Mouse (Mus musculus): Measurements from ENCODE around the gene Ccdc9. TPM values are rescaled to one million over a fixed set of nuclear protein-coding genes. Genes with fewer than 3 reads are reported as not detected.

Gene Ccdc9
- total and polyA plus RNA-seq, 3 experiments = 63.6 to 97.1 TPM; not detected in 1

DNA sequence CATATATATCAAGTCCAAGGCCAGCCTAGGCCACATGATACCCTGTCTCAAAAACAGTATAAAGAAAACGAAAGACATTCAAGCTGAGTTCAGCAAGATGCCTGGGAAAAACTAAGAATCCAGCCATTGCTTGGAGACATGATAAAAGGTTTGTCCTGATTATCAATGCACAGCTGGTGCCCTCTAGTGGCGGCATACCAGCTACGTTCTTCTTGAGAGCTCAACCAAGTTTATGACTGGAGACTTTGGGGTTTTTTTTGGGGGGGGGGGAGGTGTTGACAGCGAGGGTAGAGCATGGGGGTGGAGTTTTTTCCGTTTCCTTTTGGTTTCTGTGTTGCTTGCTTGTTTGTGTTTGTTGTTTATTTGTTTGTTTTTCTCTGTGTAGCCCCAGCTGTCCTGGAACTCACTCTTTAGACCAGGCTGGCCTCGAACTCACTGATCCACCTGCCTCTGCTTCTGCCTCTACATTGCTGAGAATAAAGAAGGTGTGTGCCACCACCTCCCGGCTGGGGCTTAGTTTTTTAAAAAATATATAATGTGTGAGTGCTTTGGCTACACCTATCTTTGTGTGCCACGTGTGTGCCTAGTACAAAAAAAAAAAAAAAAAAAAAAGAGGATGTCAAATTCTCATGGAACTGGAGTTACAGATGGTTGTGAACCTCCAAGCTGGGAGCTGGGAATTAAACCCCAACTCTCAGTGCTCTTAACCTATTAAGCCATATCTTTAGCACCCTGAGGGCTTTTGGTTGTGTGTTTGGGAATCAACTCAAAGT, 23.4 kb downstream of the Ccdc9 start (continued):
- TF ChIP-seq ETS1 (IDR thresholded peaks at IDR 0.05; ENCODE audit: low read depth, low read length) = no peak
- no peak; the same call in 1 of the 2 replicates for TF ChIP-seq MAX (IDR thresholded peaks at IDR 0.05; ENCODE audit: low read length)
- peak; percentile 77 for TF ChIP-seq MXI1 (IDR thresholded peaks at IDR 0.05; ENCODE audit: low read depth, low read length)

DNA sequence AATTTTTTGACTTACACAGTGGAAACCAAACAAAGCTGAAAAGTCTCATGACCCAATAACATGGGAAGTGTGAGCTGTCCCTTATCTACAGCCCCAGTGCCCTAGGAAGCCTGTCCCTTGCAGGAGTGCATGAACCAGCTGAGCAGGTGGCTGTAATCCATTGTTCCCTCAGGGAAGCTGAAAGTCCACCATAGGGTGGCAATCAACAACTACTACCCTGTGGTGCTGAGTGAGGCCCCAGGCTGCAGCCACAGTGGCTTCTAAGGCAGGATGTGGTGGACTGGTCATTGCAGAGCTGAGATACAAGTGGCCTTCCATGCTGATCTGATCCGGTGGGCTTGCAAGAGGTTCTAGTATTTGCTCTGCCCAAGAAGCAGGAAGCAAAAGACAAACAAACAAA, 25.5 kb downstream of the Ccdc9 start:
- DNase-seq (ENCODE audit: low read depth, low spot score) = no peak
- H3K79me2 ChIP-seq (ENCODE audit: control insufficient read depth, insufficient read depth, low read length, poor library complexity) = no peaks in the 10 kb centered on the region
- peaks cover 0 to 7% of the 10 kb centered on the region in 2 experiments; a peak in 2 of 4 replicates for H3K36me3 ChIP-seq (ENCODE audit: control insufficient read depth in 1 of 2, insufficient read depth in 2 of 2, low read length in 2 of 2)
- H3K27me3 ChIP-seq (ENCODE audit: control insufficient read depth in 1 of 2, insufficient read depth in 2 of 2, low read length in 2 of 2) = peaks cover 0 to 2% of the 10 kb centered on the region in 2 experiments; a peak in 1 of 4 replicates
- no peak overlapping the region for H3K27ac ChIP-seq (ENCODE audit: control insufficient read depth, low read depth, low read length)
- no peaks in the 10 kb centered on the region for H3K9me3 ChIP-seq (replicated peaks; ENCODE audit: insufficient read depth, low read length)
- H3K4me3 ChIP-seq (ENCODE audit: control insufficient read depth in 1 of 2, insufficient read depth in 1 of 2, low read depth in 2 of 2, low read length in 2 of 2) = no peak overlapping the region
- TF ChIP-seq MAFK (IDR thresholded peaks at IDR 0.05; ENCODE audit: borderline replicate concordance, low read depth, low read length) (no peak), MYB (IDR thresholded peaks at IDR 0.05; ENCODE audit: low read depth, low read length) (no peak), ZKSCAN1 (IDR thresholded peaks at IDR 0.05; ENCODE audit: low read depth, low read length) (no peak), USF1 (IDR thresholded peaks at IDR 0.05; ENCODE audit: low read depth, low read length) (no peak), ZMIZ1 (IDR thresholded peaks at IDR 0.05; ENCODE audit: low read depth, low read length) (no peak), SIN3A (IDR thresholded peaks at IDR 0.05; ENCODE audit: low read length) (no peak), MAZ (IDR thresholded peaks at IDR 0.05; ENCODE audit: low read depth, low read length) (no peak), POLR2AphosphoS2 (IDR thresholded peaks at IDR 0.05; ENCODE audit: low read length) (no peak), E2F4 (IDR thresholded peaks at IDR 0.05; ENCODE audit: borderline replicate concordance, low read depth, low read length) (no peak), HCFC1 (IDR thresholded peaks at IDR 0.05; ENCODE audit: low read depth, low read length) (no peak), ZNF384 (IDR thresholded peaks at IDR 0.05; ENCODE audit: low read depth, low read length) (no peak), CHD2 (IDR thresholded peaks at IDR 0.05; ENCODE audit: low read length) (no peak), POLR2A (IDR thresholded peaks at IDR 0.05; ENCODE audit: control insufficient read depth in 1 of 2, insufficient read depth in 1 of 2, low read depth in 1 of 2, low read length in 2 of 2, poor library complexity in 1 of 2) (no peak), EP300 (IDR thresholded peaks at IDR 0.05; ENCODE audit: low read depth in 1 of 2, low read length in 2 of 2) (no peak), JUND (IDR thresholded peaks at IDR 0.05; ENCODE audit: low read depth, low read length) (no peak), POLR2AphosphoS5 (IDR thresholded peaks at IDR 0.05; ENCODE audit: borderline replicate concordance, low read depth, low read length) (no peak), ELF1 (IDR thresholded peaks at IDR 0.05; ENCODE audit: low read depth, low read length) (no peak), SMC3 (IDR thresholded peaks at IDR 0.05; ENCODE audit: low read depth, low read length) (no peak)
- no peak overlapping the region for H3K9ac ChIP-seq (ENCODE audit: control insufficient read depth, low read depth, low read length, poor library complexity, severe bottlenecking)
- peaks cover 0 to 10% of the 10 kb centered on the region in 2 experiments; a peak in 2 of 4 replicates for H3K4me1 ChIP-seq (ENCODE audit: control insufficient read depth in 1 of 2, insufficient read depth in 2 of 2, low read length in 2 of 2)
